Mouse (Mus musculus) kidney, adult 9 months (tissue): ENCODE data around the gene AU040320.

Source experiments
- DNase-seq: peaks from one replicate; pipeline ENCODE4 v3.0.0; 2022

The AU040320 gene

DNA sequence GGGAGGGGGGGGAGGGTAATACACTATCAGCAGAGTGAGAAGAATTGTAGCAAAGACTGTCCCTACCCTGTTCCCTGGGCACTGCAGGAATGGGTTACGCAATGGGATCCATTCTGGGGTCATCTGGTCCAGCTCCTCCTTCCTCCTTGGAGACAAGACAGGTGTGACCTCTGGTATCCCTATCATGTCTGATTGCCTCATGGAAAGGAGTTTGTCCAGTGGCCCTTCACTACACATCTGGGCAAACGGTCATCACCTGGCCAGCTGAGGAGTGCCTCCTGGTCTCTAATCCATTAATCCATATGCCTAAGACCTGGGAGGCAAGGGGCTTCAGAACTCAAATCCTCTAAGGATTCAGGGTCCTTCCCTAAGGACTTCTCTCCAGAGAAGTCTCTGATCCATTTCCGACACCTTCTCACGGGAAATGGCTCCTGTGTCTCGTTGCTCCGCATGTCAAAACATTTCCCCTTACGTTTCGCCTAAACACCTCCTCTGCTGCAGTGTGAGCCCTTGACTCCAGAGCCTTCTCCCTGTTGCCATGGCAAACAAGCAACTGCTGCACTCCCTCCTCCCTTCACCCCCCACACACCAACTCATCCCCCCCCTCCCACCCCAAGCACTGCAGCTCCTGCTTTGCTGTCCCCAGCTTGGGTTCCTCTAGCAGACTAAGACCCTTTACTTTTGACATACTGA lies 2.3 kb upstream of the AU040320 start:
- no peak for DNase-seq

DNA sequence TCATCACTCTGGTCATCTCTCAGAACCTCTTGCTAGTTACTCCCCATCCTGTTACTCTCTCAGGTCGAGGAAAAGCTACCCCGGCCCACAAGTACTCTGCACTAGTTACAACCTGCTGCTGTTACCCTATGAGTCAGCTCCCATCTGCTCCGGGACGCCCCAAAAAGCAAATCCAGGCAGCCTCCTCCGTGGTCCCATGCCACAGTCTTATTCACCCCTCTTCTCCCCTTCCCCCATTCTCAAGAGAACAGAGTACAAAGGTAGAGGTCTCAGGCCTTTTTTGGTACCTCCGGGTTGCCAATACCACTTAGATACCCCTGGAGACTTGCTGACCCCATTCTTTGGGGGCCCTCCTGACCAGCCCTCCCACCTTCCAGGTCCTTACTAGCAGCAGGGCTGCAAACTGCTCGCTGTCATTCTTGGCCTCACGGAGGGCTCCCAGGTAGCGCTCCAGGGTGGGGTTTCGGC lies 1.8 kb upstream of the AU040320 start:
- DNase-seq = no peak

DNA sequence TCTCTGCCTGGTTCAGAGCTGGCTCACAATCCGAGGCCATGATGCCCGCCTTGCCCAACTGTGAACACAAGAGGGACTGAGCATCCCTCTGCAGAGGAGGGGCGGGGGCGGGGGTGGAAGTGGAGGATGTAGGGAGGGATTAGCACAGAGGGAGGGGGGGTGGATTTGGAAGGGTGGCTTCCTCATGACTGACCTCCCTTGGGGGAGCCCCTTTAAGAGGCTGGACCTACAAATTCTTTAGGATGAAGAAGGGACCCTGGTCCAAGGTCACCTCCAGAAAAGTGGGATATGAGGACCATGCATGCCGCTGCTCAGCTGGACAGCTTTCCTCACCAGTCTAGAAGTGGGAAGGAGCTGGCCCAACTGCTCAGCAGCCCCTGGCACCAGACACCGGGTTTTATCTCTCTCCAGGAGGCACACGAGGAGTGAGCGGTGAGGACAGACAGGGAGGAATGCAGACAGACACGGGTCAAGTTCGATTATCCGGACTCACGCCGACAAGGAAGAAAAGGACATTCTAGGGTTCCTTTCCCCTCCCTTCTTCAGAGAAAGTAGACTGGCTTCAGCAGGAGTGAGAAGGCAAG lies 1.2 kb upstream of the AU040320 start:
- DNase-seq = no peak

DNA sequence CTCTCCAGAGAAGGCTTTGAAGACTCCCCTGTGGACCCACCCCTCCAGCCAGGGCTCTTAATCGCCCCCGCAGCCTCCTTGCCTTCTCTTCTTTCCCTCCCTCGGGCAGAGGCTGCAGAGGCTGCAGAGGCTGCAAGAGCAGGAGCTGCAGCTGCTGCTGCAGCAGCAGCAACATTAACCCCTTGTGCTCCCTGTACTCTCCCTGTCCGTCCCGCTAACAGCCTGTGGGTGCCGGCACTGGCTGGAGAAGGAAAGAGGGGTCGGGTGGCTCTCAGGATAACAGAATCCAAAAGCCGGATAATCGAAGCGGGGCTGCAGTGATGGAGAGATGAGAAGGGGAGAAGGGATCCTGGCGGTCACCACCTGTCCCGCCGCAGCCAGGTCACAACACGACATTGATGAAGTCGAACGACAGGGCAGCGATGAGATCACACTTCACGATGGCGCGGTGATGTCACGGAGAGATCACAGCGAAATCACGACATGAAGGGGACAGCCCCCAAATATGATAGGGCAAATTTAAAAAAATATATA lies 669 bp upstream of the AU040320 start:
- DNase-seq = no peak

DNA sequence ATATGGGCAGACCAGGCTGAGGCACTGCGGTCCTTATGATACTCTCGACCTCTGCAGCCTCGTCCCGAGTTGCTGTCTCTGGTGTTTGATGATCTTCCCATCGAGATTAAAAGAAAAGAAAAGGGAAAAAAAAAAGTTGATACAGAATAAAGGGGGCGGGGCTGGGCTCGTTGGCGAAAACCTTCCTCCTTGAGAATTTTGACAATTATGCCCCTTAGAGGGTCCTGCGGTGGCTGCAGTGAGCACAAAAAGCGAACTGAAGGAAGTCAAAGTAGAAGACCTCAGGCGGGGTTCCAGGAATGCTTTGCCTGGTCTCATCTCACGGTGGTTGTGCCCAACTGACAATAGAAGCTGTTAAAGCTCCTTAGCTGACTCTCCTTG lies 877 bp downstream of the AU040320 start:
- DNase-seq = no peak

DNA sequence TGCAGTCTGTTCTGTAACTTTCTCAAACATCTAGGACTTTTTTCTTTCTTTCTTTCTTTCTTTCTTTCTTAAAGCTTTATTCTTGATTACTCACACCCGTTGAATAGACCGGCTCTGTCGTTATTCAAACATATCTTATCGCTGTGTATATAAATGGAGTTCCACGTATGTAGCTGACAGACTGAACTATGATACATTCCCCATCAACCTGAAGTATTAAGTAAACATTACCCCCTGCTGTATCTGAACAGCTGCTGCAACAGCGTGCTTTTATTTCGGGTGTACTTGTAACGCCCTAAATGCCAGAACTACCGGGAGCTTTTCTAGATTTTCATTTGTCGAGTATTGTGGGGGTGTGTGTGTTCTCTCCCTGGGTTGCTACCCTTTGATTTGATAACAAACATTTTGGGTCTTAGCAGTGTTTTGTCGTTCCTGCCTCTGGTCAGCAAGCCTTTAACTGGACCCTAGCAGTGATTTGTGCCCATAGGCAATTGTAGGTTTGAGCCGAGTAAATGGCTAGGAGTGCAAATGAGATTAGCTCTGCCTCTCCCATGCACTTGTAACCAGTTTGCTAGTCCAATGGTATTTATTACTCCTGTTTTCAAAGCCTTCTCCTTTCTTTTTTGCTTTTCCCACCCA lies 1.5 kb downstream of the AU040320 start:
- DNase-seq = no peak

DNA sequence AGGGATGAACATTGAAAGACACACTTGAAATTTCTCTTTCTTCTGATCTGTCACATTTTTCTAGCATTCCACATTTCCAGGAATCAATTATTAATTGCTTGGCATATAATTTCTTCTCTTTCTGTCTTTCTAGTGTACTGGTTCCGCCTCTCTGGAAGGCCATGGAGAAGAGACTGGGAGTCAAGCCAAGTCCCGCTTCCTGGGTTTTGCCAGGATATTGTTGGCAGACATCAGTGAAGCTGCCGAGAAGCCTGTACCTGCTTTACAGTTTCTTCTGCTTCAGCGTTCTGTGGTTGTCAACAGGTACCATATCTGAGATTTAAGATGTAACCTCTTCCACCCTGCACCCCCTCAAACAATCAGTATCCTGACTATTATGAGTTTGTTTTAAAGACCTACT lies 3.4 kb downstream of the AU040320 start:
- DNase-seq = peak; percentile 83

DNA sequence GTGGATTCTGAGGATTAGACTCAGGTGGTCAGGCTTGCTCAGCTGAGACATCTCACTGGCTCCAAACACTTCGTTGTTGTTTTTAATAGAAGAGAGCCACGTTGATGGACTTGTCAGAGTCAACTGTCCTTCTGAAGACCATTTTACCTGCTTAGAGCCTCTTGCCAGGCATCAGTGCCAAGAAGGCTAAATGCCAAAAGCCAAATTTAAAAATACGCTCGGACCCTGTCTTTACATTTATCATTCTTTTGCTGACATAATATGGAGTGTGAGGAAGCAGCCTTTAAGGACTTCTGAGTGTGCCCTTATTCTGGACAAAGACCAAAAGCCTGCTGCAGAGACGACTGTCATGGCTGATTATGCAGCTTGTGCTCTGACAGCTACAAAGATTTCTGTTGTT lies 5.0 kb downstream of the AU040320 start:
- DNase-seq = no peak

DNA sequence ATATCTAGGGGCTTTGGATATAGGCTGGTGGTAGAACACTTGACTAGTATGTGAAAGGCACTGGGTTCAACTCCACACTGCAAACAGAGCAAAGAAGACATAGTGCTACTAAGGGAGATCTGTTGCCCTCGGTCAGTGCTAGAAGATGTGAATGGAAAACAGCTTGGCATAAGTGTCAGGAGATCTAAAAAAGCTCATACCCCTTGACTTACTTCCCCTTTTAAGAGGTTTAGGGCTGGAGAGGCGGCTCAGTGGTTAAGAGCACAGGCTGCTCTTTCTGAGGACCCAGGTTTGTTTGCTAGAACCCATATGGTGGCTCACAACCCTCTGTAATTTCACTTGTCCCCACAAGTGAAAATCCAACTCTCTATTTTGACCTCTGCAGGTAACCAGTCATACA lies 6.1 kb downstream of the AU040320 start:
- DNase-seq = no peak

DNA sequence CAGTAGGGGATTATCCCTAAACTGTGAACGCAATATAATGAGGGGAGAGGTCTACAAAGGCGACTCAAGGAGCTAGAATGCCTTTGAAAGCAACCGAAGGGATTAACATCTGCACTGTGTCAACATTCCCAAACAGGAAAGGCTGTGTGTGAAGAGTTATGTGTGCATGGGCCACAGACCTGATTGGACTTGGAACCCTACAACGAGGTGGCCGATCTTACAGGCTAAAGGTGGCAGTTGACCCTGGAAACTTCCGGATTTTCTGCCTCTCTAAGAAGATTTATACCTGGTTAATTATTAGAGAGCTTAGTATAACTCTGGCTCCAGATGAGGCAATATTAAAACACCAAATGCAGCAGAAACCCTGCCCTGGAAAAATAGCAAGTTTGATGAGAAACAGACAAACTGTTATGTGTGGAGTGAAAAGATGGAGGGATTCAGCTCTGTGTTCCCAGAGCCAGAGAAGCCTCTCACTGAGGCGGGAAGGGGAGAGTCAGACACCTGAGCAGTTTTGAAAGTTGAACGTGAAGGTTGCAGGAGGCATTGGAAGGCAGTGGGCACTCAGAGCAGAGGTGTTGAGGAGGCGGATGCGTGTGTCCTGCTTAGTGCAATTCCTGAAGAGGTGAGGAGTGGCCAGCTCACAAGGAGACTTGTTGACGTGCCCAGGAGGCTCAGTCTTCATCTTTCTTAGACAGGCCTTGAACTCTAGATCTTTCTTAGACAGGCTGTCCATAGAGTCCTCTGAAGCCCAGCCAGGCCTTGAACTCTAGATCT lies 9.4 kb downstream of the AU040320 start:
- DNase-seq = peak; percentile 84

DNA sequence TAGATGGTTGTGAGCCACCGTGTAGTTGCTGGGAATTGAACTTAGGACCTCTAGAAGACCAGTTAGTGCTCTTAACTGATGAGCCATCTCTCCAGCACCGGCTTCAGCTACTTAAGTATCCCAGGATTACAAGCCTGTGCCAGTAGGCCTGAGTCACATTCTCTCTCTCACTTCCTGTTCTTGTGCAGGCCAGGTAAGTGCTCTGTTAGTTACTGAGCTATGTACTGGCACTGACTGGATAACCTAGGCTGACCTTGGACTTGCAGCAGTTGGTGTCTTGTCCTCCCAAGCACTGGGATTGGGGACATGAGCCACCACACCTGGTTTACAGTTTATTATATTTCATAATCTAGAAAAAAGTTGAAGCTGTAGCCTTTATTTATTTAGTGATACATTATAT lies 10.1 kb downstream of the AU040320 start:
- DNase-seq = peak; percentile 27

DNA sequence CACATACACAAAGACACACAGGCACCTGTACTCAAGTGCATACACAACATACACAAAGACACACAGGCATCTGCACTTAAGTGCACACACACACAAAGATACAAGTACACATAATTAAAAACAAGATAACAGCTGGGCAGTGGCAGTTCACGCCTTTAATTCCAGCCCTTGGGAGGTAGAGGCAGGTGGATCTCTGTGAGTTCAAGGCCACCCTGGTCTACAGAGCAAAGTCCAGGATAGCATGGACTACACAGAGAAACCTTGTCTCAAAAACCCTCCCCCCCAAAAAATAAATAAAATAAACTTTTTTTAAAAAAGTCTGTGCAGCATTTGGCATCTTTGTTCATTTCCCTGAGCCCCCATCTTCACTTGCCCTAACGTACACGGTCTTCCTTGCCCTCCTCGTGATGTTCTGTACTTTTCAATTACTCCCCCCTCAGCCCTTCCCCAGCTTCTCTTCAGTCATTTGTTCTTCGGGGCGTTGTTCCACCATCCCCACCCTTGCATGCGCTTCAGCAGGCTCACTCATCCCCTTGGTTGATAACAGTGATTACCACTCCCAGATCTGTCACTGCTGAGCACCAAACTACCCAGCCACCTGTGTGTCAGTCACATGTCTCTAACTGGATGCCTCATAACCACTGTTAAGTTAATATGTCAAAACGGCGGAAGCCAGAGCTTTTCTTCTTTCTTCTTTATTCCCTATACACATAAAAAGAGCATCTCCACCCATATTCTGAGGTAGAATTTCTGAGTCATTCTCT lies 16.6 kb downstream of the AU040320 start:
- DNase-seq = no peak

DNA sequence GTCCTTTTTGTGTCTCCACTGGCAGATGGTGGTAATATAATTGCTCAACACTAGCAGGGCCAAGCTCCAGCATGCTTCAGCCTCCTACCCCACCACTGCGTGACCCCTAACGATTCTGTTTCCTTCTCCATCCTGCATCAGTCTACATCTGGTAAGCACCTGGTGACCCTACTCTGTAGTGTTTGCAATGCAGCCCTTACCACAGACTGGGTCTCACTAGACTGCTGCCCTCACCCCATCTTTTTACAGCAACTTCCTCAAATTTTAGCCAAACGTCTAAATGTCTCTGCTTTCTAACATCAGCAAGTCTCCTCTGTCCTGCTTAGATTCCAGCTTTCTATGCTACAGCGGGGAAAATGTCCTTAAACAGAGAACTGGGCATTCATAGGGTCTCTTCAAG lies 17.5 kb downstream of the AU040320 start:
- DNase-seq = no peak

DNA sequence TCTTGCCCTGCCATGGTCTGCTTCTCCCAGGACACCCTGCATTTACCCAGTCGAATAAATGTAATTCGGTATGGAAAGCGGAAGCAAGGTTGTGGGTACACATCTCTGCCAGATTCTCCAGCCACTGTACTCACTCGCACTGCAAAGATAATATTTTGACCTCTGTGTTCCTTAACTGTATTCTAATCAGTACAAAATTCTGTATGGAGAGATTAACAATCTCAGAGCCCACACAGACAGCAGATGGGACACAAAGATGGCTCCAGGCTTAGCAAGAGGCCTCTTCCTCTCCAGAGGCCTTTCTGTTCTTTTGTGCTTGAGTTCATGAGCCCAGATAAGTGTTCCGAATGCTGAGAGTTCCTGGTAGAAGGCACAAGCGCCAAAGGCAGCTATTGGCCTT lies 20.5 kb downstream of the AU040320 start:
- no peak for DNase-seq

DNA sequence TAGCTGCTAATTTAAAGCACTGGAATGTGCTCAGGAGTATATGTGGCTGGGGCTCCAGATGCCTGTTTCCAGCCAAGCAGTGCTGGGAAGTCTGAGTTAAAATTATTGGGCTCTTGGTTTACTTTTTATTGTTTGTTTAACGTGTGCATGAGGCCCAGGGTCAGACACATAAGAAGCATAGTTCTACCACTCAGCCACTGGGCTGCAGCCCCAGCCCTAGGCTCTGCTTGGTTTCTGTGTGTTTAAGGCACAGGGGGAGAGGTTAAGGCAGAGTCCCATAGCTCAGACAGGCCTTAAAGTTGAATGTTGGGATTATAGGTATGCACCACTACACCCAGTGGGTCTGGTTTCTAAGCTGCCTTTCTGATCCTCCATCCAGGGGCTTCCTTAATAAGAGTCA lies 21.8 kb downstream of the AU040320 start:
- no peak for DNase-seq

DNA sequence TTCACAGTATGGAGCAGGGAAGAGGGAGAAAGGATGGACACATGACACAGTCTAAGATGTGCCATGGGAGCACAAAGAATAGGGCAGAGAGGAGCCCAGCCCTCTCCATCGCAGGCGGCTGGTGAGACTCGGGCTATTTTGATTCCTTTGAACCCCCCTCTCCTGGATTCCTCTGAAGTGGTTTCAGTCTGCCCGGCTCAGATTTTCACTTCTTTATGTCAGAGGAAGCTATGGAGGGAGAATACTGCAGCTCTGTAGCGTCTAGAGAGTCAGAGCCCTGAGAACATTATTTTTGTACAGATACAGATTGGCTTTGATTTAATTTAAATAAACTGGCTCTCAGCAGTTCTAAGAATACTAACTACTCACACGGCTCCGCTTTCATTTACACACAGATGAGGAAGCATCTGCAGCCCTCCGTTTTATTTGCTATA lies 25.8 kb downstream of the AU040320 start:
- no peak for DNase-seq

DNA sequence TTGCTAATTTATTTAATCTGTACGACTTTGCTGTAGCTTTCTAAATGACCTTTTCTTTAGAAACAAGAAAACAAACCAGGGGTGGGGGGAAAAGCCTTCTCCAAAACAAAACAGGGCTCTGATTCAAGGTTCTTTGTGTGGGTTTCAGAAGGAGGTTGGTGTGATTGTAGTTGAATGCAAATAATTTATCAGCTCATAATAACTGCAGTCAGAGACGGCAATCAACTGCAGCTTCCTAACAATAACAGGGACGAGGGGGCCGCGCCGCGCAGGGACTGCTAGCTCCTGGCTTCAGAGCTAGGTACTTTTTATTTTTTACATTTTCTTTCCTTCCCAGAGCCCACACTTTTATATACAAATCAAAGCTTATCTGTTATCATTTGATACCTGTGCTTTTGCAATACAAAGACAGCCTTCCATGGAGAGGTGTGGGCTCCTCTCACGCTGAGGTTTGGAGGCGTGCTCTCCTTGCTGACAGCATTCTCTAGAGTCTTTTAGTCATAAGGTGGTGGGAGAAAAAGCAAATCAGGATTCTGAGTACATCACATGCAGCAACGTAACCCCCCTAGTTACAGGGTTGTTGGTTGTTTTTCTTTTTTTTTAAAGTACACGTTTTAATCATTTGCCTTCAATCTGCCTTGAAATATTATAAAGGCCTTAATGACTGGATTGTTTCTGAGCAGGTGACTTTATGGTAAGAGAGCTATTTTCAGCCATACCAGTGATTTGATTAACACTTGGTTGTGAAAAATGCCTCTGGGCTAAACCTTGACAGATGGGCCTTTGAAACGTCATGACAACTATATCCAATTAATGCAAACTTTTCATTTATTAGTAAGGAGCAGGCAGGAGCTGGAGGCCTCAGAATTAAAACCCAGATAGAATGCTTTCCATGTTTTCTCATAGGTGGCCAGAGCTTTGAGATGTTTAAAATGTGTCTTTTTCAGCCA lies 26.8 kb downstream of the AU040320 start:
- no peak for DNase-seq

DNA sequence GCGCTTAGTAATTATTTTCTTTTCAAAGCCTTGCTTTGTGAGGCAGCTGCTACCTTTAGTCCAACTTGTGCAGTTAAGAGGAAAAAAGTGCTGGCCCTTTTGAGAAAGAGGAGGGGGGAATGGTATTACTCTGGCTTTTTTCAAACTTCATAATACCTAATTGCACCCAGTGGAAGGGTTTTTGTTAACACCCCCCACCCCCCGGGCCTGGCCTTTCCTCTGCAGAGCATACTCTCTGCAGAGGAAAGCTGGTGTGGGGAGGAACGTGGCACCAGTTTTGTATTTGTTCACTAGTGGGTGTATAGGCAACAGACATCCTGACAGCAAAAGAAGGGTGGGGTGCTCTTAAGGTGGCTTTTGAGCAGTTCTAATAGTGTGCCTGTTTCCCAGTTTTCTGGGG lies 28.5 kb downstream of the AU040320 start:
- no peak for DNase-seq

DNA sequence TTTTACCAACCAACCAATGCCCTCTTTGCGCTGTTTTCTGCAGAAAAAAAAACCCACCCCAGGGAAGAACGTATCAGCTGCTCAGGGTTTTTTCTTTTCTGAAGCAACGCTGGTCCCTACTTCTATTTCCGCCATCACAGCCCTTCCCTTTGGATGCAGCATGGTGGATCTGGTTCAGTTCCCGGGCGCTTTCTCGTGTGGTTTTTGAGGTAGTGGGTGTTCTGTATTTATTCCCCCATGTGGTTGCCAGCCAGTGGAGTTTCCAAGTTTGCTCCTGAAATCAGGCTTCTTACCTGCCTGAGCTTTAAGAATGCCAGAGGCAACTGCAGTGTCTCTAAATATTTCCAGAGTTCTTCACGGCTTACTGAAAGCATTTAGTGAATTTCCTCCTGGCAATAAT lies 29.2 kb downstream of the AU040320 start:
- DNase-seq = no peak

DNA sequence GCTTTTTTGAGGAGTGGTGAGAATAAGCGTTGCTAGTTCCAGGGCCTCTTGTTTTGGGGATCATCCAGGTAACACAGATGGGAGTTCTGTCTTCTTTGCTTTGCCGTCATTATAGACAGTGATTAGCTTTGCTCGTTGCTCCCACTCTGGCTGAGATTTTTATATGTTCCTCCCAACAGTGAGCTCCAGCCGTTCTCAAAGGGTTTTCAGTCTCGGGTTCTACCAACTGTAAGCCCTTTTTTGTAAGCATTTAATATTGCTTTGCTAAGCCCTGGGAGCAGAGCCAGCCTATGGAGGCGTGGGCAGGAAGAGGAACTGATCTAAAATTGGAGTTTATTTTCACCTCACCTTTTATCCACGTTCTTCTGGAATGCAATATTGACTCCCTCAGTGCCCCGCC lies 29.7 kb downstream of the AU040320 start:
- no peak for DNase-seq

DNA sequence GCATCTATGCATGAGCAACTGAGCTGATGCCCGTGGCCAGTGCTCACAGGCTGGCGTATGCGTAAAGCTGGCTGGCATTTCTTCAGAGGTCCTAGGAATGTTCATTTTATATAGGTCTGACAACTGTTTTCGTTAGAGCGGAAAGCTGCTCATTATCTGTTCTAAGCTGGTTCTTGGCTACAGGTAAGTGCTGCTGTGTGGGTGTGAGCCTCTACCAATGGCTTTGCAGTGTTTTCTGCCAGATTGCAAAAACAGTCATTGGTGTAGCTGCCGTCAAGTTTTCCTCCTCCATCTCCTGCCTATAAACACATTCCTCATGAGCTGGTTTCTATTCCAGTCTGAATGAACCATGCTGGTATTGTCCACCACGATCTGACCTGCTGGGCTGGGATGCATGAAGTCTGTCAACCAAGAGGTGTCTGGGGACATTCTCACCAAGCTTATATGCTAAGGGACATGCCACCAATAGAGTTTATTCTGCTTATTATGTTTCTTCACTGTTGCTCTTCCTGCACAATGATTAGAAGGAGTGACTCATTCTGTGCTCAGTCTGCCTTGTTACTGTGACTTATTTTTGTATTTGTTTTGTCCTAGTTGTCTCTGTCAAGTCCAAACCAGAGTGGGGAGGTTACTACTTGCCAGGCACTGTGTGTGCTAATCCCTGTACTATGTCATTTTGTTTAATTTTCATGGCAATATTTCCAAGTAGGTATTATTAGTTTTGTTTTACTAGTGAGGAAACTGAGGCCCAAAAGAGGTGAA lies 39.2 kb downstream of the AU040320 start:
- DNase-seq = no peak
